Mouse (Mus musculus) forebrain, embryonic 10.5 days (tissue): ENCODE measurements around the gene Hlcs. TPM values are rescaled to one million over a fixed set of nuclear protein-coding genes. Genes with fewer than 3 reads are reported as not detected.
A peak's percentile ranks its signal among the peaks of the same experiment; 100 is the strongest.

Source experiments
- DNase-seq: peaks from one replicate; pipeline ENCODE4 v3.0.0-alpha.2; 2017; ENCODE audit warnings: low spot score; ENCODE audit errors: extremely low spot score
- H3K27ac ChIP-seq: fragments of 300-500 bp; sonication (generic); 2 replicates; pipeline ENCODE4 v1.5.1; 2016; ENCODE audit warnings: mild to moderate bottlenecking
- H3K27me3 ChIP-seq: fragments of 300-500 bp; sonication (generic); 2 replicates; pipeline ENCODE4 v1.6.1; 2016; ENCODE audit warnings: mild to moderate bottlenecking; ENCODE audit not compliant: poor library complexity, severe bottlenecking
- H3K36me3 ChIP-seq: fragments of 300-500 bp; sonication (generic); replicated peaks from 2 replicates; pipeline ENCODE4 v1.6.1; 2016; ENCODE audit warnings: mild to moderate bottlenecking, moderate library complexity
- H3K4me1 ChIP-seq: fragments of 300-500 bp; sonication (generic); 2 replicates; pipeline ENCODE4 v1.6.1; 2016
- H3K4me3 ChIP-seq: fragments of 300-500 bp; sonication (generic); 2 replicates; pipeline ENCODE4 v1.5.1; 2016; ENCODE audit warnings: mild to moderate bottlenecking, moderate library complexity
- H3K9me3 ChIP-seq: fragments of 300-500 bp; sonication (generic); 2 replicates; pipeline ENCODE4 v1.6.1; 2016; ENCODE audit warnings: mild to moderate bottlenecking, moderate library complexity
- WGBS: fragments of 180-500 bp; shearing (Covaris S2); methylation state at CpG from one replicate; pipeline ENCODE4 v1.1.7; 2016; 5-methylcytosine and 5-hydroxymethylcytosine counted together
- microRNA-seq: library from miRNA; unstranded; fragments of <30 nt; microRNA quantifications from one replicate; pipeline ENCODE4, GENCODE M21; 2017
- polyA plus RNA-seq: library from polyadenylated mRNA; unstranded; fragments of >200 nt; fragmentation: Nextera tagmentation; extraction: Ambion mirVana; gene quantifications from 2 replicates; pipeline ENCODE4 v1.2.1, GENCODE M21; 2016

The Hlcs gene
- polyA plus RNA-seq, 1 experiment from 2014 or later, result 14.4 TPM

DNA sequence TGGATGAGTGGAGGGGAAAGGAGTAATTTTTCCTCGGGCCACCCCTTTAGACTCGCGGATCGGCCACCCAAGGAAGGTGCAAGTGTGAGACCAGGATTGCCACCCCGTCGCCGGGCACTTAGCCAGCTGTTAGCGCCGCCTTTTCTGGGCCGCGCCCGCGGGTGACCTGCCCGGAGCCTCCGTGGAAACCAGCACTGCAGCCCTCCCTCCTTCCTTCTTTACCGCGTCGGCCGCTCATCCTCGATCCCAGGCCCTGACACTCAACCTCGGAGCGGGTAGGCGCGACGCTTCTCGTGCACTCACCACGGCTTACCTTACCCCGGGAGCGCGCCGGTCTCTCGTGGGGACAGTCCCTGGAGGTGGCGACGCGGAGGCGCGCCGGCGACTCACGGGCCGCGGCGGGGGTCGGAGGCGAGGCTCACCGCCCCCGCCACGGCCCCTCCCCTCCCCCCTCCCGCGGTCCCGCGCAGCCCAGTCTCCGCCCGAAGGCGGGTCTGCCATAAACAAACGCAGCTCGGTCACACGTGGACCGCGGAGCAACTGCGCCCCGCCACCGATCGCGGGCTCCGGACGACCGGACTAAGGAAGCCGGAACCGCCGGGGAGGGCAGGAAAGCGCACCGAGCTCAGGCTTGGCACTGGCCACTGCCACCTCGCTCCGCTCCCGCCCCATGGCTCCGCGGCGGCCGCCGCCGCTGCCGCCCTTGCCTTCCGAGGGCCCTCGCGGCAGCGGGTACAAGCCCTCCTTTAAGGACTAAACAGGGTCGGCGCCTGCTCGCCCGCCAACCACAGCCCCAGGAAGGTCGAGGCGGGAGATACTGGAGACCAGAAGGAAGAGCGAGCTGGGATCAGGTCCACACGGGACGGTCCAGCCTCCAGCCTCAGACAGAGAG lies 228.4 kb downstream of the Hlcs start, which contains the start of gene Sim2:
Gene Sim2 (plus strand): TSS at position 221 of the 892 bp plus-strand sequence.
- WGBS, result under 1% methylated on average over 95 of the region's 96 CpGs
- Histone ChIP-seq H3K4me3 (peak within 1 kb of the TSS; percentile 45), H3K36me3 (no peaks in the 10 kb centered on the region), H3K4me1 (peaks cover 46% of the 10 kb centered on the region), H3K9me3 (no peaks in the 10 kb centered on the region), H3K27ac (peak within 1 kb of the TSS; percentile 48), H3K27me3 (peaks cover 100% of the 10 kb centered on the region)
- peak; percentile 50 for DNase-seq

- H3K4me3 ChIP-seq, result peak overlapping the region; percentile 45; the same call in 1 of the 2 replicates
- WGBS, result under 1% methylated on average over 41 of the region's 41 CpGs
- peaks cover 100% of the 10 kb centered on the region for H3K27me3 ChIP-seq
- H3K9me3 ChIP-seq, result no peaks in the 10 kb centered on the region
- H3K36me3 ChIP-seq, result no peaks in the 10 kb centered on the region
- peak; percentile 61 for DNase-seq
- peaks cover 52% of the 10 kb centered on the region for H3K4me1 ChIP-seq
- no peak overlapping the region for H3K27ac ChIP-seq
These were observed 229.4 kb downstream of the Hlcs start for GRCm38 (mm10) chr16:94083848-94084525.

DNA sequence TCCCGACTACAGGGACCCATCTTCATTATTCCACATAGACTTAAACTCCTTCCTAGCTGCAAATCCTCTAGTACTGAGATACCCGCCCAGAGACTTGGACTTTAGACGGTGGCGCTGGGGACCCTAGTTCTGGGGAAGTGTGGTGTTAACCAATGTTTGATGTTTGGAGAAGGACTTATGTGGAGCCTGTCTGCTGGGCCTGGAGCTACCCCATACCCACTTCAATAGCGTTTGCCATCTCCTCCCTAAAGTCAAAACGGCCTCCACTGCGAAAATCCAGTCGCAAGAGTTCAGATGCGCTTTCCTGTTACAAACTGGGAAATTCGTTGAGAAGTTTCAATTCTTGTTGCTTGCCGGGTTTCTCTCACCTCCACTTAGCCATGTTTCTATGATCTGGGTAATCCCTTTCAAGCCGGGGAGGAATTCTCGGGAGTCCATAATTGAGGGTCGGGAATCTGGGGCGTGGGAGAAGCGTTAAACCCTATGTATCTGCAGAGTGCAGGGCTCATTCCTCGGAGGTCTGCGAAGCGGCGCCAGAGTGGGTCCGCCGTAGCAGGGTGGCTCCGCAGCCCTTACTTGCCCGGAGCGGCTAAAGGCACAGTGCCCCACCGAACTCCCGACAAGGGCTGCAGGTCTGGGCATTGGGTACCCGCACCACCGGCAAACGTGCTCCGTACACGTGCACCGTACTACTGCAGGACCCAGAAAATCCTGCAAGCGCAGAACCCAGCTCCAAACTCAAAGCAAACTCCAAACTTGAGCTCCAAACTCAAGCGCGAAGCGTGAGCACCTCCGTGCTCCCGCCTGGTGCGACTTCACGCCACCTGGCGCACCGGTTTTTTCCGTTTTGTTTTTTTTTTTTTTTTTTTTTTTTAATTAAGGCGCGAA lies 230.2 kb downstream of the Hlcs start:
- H3K27ac ChIP-seq, result no peak overlapping the region
- H3K36me3 ChIP-seq, result no peaks in the 10 kb centered on the region
- H3K27me3 ChIP-seq, result peaks cover 100% of the 10 kb centered on the region
- H3K4me3 ChIP-seq, result no peak overlapping the region; the same call in 1 of the 2 replicates
- DNase-seq, result peak; percentile 52
- no peaks in the 10 kb centered on the region for H3K9me3 ChIP-seq
- under 1% methylated on average over 46 of the region's 46 CpGs for WGBS
- H3K4me1 ChIP-seq, result peaks cover 54% of the 10 kb centered on the region

DNA sequence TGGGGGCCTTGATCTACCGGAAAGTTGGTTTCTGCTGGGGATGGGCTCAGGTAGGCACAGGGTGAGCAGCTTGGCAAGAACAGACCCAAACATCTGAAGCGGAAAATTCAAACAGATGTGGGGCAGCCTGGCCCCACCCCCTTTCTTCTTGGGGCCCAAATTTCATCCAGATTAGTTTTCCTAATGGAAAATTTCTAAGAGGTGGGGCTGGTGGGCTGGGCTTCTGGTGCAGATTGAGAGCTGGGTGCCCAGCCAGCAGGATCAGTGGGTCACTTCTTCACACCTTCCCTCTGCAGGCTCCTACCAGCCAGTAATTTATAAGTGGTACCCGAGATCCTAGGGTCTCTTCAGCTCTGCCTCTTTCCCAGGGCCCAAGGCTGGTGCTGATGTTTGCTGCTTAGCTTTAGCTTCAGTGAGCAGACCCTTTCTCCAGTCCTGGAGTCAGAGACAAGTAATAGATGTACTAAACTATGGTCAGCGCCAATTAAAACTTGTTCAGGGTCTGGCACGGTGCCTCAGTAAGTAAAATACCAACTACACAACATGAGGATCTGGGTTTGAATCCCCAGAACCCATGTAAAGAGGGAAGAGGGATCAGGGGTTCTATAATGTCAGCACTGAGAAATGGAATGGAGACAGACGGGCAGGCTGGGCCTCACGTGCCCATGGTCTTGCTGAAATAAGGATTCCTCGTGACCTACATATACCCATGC lies 231.2 kb downstream of the Hlcs start:
- no peak overlapping the region for H3K27ac ChIP-seq
- 4% methylated on average over 8 of the region's 8 CpGs for WGBS
- peaks cover 51% of the 10 kb centered on the region for H3K4me1 ChIP-seq
- H3K9me3 ChIP-seq, result no peaks in the 10 kb centered on the region
- no peak for DNase-seq
- H3K36me3 ChIP-seq, result no peaks in the 10 kb centered on the region
- H3K4me3 ChIP-seq, result no peak overlapping the region
- H3K27me3 ChIP-seq, result peaks cover 100% of the 10 kb centered on the region

DNA sequence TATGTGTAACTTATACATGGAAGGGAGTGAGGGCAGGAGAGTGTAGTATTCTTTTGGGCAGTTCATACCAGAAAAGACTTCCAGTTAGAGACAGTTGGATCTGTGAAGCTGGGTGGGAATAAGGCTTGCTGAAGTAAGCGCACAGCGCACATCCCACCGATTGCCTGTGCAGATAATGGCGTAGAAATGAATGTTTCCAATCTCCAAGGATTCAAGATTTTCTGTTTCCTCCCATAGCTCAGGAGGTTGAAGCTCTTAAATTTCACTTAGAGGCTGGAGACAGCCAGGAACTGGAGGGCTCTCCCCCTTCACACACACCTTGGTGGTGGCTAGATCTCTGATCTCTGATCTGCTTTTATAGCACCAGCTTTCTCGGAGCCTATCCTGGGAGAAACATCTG lies 231.8 kb downstream of the Hlcs start:
- Histone ChIP-seq H3K36me3 (no peaks in the 10 kb centered on the region), H3K4me3 (no peak overlapping the region), H3K27ac (no peak overlapping the region), H3K9me3 (no peaks in the 10 kb centered on the region), H3K4me1 (peaks cover 45% of the 10 kb centered on the region), H3K27me3 (peaks cover 100% of the 10 kb centered on the region)
- no peak for DNase-seq
- WGBS, result 10% methylated on average over 5 of the region's 5 CpGs

DNA sequence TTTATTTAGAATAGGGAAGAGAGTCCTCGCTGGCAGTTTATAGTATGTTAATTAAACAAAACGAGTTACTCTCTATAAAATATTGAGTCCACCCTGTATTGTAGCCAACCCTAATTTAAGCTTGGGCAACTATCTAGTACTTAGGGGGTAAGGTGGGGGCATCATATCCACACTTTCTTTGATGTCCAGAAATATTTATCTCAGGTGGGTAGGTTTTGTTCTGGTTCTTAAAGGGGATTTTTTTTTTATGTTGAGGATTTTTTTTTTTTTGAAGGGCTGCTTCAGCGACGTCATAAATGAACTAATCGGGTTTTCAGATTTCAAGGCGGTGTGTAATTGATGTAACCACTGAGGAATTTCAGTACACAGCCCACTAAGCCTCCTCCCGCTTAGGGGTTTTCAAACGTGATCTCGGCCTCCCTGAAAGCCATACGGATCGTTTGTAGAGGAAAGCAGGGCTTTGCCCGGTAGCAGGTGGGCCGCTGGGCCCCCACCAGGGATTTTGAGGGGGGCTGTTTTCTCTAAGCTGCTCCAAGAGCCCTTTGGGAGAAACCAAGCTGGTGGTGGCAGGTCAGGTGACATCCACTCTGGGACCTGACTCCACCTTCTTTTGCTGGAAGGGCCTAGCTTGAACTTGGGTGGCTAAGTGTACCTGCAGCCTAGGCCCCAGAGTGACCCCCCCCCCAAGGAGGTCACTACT lies 233.4 kb downstream of the Hlcs start:
- Histone ChIP-seq H3K4me1 (peaks cover 33% of the 10 kb centered on the region), H3K9me3 (no peaks in the 10 kb centered on the region), H3K4me3 (no peak overlapping the region), H3K36me3 (no peaks in the 10 kb centered on the region), H3K27ac (no peak overlapping the region), H3K27me3 (peaks cover 100% of the 10 kb centered on the region)
- DNase-seq, result peak; percentile 50
- WGBS, result 1% methylated on average over 13 of the region's 13 CpGs

DNA sequence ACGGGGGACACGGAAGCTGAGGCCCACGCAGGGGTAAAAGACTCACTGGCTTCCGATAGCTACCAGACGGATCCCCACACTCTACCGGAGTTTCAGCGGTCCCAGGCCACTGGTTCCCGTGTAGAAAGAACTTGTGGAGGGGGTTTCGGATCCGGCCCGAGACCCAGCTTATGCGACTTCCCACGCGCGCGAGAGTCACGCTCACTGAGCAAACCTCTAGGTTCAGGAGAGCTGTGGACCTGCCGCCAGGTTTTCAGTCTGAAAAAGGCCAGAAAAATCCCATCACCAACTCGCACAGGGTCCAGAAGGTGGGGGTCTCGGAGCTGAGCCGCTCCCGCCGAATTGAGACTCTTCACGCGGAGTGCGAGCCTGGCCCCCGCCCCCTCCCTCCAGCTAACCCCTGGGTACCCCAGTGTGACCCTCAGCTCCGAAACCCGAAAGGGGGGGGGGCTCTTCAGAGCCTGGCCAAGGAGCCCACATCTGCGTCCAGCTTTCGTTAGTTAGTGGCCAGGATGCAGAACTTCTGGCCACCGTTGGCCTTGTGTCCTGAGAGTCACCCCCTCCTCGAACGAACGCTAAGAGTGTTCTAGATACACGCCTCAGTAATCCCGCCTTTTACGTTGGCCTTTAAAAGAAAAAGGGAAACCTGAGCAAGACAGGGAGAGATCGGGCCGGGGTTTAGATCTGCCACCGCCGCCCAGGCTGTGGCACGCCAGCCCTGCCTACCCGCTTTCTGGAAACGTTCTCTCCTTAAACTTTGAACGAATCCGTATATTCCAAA lies 234.1 kb downstream of the Hlcs start:
- Histone ChIP-seq H3K36me3 (no peaks in the 10 kb centered on the region), H3K27ac (no peak overlapping the region), H3K4me1 (peaks cover 26% of the 10 kb centered on the region), H3K27me3 (peaks cover 100% of the 10 kb centered on the region), H3K9me3 (no peaks in the 10 kb centered on the region), H3K4me3 (peak overlapping the region; percentile 20; the same call in 1 of the 2 replicates)
- 1% methylated on average over 47 of the region's 47 CpGs for whole genome bisulfite sequencing
- DNase-seq, result peak; percentile 52

Small RNA genes lying within 50 kb of the gene (microRNA-seq; reads per million reads assigned to microRNA genes)
- not detected for gene Gm23062

Other genes with a start within 250 kb of the Hlcs start
- gene Sim2, start 228.6 kb downstream of the Hlcs start, polyA plus RNA-seq, result 0.04 and 0.14 TPM in 2 replicates
- 4.6 and 5.8 TPM in 2 replicates for gene Ripply3, start 14.8 kb upstream of the Hlcs start, polyA plus RNA-seq
- gene Ttc3, start 57.0 kb upstream of the Hlcs start, polyA plus RNA-seq, result 304 and 306 TPM in 2 replicates
- gene Pigp, start 58.3 kb upstream of the Hlcs start, polyA plus RNA-seq, result 89.3 and 94.9 TPM in 2 replicates
- gene Vps26c, start 213.3 kb upstream of the Hlcs start, polyA plus RNA-seq, result 55.8 and 56.1 TPM in 2 replicates